Mouse (Mus musculus): ENCODE results near the gene Il20rb.

Il20rb gene

GRCm38 (mm10) chr9:100431355-100431754 is 55.2 kb downstream of the Il20rb start:
- no peak for DNase-seq (ENCODE audit: low spot score in 2 of 2)

DNA sequence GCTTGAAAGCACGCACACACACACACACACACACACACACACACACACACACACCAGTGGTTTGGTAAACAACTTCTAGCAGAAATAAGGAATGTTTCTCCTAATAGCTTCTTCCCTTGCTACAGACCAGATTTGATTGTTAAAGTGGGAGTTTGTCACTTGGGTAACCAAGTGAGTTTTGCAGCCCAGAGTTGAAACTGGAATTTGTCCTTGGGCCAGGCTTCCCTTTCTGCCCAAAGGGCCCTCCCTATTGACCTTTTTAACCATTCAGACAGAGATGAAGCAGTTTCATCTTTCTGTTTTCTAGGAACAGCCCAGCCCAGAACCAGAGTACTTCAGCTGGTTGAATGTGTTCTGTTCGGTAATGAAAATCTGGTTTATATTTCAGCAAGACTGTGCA is 55.7 kb downstream of the Il20rb start:
- no peak for DNase-seq (ENCODE audit: low spot score in 2 of 2)

DNA sequence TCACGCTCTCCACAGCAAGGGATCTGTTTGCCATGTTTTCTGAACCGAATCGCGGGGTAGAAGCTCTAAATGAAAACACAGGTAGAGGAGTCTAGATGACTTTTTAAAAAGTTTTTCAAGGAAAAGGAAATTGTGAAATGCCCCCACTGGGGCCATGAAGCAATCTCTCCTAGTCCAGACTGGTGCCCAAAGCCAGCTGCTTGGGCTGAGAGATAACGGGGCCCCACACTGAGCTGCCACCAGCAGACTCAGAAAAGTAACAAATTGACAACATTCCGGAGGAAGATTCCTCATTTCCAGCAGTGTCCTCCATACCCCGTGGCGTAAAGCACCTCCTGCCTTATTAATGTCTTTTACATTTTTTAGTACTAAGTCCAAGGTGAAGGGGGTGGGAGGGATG is 66.9 kb downstream of the Il20rb start:
- DNase-seq (ENCODE audit: low spot score in 2 of 2), result no peak

DNA sequence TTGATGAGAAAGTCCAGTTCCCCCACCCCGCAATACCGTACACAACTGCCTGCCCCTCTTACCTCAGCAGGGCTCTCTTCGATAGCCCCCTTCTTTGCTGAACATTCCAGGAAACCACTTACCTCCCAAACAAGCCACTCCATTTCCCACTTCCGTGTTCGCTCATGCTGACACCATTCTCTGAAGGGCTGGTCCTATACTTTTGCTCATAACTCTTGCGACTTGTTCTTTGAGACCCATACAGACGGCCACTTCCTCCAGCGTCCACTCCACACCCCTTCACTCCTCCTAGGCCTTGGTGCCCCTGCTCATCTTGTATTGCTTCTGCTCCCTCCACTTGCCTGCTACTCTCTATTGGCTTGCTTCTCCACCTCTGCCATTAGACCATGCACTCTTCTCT is 67.5 kb downstream of the Il20rb start:
- DNase-seq (ENCODE audit: low spot score in 2 of 2), result no peak

DNA sequence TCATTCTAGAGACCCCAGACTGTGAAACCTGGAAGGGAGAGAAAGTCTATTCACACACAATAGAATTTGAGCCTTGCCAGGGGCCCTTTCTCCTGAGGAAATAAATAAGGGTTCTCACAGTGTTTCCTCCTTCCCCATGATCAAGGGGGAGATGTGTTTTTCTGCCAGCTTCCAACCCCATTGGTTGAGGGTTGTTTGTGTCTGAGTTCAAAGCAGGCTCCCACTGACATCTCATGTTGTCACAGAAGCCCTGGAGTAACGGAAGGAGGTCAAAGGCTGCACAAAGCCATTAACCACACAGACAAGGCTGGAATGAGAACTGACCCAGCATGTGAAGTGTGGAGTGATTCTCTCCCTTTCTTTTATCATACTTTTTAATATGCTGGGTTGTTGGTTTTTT is 69.8 kb downstream of the Il20rb start:
- DNase-seq (ENCODE audit: low spot score in 2 of 2), result no peak

DNA sequence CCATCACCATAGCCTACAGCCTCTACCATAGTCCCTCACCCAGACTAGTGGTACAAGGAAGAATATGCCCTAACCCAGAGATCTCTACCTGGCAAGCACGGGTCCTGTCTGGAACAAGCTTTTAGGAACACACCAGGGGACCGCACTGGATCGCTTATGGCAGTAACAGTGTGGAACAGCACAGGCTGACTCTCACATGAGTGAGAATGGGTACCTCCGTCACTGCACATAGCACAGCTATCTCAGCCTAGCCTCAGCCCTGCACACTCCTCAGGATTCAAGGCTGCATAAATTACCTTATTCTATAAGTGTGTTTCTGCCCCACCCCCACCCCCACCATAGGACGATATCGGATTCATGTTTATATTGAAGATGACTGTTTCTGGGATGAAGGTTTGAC is 70.3 kb downstream of the Il20rb start:
- no peak for DNase-seq (ENCODE audit: low spot score in 2 of 2)

DNA sequence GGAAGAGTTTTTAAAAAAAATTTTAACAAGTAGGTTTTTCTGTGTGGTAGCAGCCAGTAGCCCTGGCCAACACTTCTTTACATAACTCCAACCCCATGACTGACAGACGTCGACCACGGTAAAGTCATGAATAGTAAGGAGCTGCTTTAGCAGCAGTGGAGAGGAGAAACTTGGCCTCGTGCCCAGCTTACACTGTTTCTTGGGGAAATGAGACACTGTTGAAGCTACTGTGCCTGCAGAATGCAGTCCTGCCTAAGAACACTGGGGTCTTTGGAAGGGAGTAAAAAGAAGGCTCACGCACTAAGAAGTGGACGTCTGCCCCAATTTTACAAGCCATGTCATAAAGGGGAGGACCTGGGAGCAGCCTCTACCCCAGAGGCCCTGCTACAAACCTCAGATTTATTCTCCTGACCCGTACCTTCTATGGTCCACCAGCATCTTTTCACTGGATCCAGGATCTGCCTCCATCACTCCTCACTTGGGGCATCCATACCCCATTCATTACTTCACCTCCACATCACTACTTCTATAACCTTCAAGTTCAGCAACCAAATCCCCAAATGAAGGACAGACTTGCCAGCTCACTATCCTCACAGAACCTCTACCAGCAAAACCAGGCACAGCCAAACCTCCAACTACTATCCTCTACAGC is 71.1 kb downstream of the Il20rb start:
- DNase-seq (ENCODE audit: low spot score in 2 of 2), result peak; percentile 6 to 12

All from right cerebral cortex, postnatal 36 days (tissue).